Comparison of ENCODE assay signal across 8 mouse cellular contexts in the genomic region with DNA sequence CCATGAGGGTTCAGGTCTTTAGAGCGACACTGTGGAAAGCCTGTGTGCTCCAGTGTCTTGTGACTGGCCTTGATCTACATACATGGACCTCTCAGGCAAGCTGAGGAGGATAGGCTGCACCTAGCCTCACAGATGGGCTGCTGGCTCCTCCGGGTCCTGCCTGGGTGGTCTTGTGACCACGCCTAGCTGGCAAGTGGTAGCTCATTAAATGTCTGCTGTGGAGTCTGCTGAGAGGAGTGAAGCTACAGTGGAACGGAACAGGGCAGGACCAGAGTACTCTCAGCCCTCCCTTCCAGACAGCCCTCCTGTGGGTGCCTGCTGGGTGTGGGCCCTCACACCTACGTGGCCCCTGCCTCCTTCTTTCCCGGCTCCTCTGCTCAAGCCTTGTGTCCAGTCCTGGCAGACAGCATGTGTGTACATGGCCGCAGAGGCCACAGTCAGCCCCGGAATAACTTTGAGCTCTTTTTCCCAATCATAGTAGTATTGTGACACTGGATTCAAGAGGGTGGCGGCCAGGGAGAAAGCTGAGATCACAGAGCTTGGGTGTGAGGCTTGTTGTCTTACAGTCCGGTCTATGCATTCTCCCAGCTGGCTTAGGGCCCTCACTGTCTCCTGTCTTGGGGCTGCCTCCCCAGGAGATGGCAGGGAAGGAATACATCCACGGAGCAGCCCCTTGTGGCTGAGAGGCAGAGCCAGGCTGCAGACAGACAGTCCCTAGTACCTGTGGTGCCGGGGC.
DNase-seq lines count a peak whose midpoint lies in the region; ATAC-seq and TF ChIP-seq lines count a peak whose summit lies in the region.
"Had no signal": no experiment of that assay in that cellular context is flagged by ENCODE, and none has a peak within 500 bp of the region (broad histone marks: within the 10 kb centered on the region; RNA-seq: fewer than 3 reads in every experiment).

No protein-coding gene starts in this region.

- H3K27ac ChIP-seq in heart, postnatal 0 days (ENCODE audit: low read depth) = peak overlapping the region; percentile 8; the same call in 1 of the 2 replicates
- H3K27ac ChIP-seq in heart, adult 2 months = no peak overlapping the region
- peak overlapping the region; percentile 44; the same call in 1 of the 2 replicates for H3K27ac ChIP-seq in spleen, adult 2 months (ENCODE audit: insufficient read depth, low read length)
- no peak overlapping the region for H3K27ac ChIP-seq in intestine, postnatal 0 days (ENCODE audit: low read depth, low read length)

- no peaks in the 10 kb centered on the region for H3K9me3 ChIP-seq in heart, postnatal 0 days (replicated peaks; ENCODE audit: control insufficient read depth, low read length)
- no peaks in the 10 kb centered on the region for H3K9me3 ChIP-seq in intestine, postnatal 0 days (ENCODE audit: control insufficient read depth)

- no peak for ATAC-seq in heart, postnatal 0 days (ENCODE audit: insufficient read depth, low read depth)
- ATAC-seq in intestine, postnatal 0 days = no peak
- no peak for ATAC-seq in inflammation-experienced regulatory T-cells, adult 6 months

- no peak overlapping the region for H3K4me3 ChIP-seq in heart, postnatal 0 days (ENCODE audit: low read depth, low read length)
- no peak overlapping the region for H3K4me3 ChIP-seq in heart, adult 2 months
- no peak overlapping the region for H3K4me3 ChIP-seq in spleen, adult 2 months (ENCODE audit: extremely low read depth, insufficient read depth, insufficient read length)
- no peak overlapping the region for H3K4me3 ChIP-seq in intestine, postnatal 0 days (ENCODE audit: low read depth, low read length)

- no peak for TF ChIP-seq CTCF in heart, postnatal 0 days (IDR thresholded peaks at IDR 0.05; ENCODE audit: low read depth)
- TF ChIP-seq CTCF in heart, adult 2 months (IDR thresholded peaks at IDR 0.05) = no peak
- no peak for TF ChIP-seq CTCF in spleen, adult 2 months (IDR thresholded peaks at IDR 0.05; ENCODE audit: extremely low read depth, insufficient read depth, insufficient read length, insufficient replicate concordance)
- TF ChIP-seq CTCF in intestine, postnatal 0 days (IDR thresholded peaks at IDR 0.05; ENCODE audit: low read depth) = peak; percentile 33; the same call in 1 of the 2 replicates

- no peak for DNase-seq in heart, postnatal 0 days (ENCODE audit: low spot score)
- no peak for DNase-seq in heart, adult 2 months
- DNase-seq in spleen, adult 2 months (ENCODE audit: low read depth in 1 of 2, low spot score in 2 of 2) = no peak
- DNase-seq in spleen, postnatal 4 days (ENCODE audit: low spot score in 2 of 2) = no peak
- no peak for DNase-seq in T-cell, adult 2 months (ENCODE audit: low spot score)
- DNase-seq: gastrocnemius, postnatal 10 days had no signal

- H3K36me3 ChIP-seq in heart, postnatal 0 days (replicated peaks; ENCODE audit: control insufficient read depth, insufficient read depth, low read length) = peaks cover 58% of the 10 kb centered on the region
- peaks cover 2% of the 10 kb centered on the region; the same call in 1 of the 2 replicates for H3K36me3 ChIP-seq in heart, adult 2 months (ENCODE audit: control insufficient read depth, insufficient read depth, low read length)
- H3K36me3 ChIP-seq in spleen, adult 2 months (ENCODE audit: control insufficient read depth, insufficient read depth, low read length) = no peaks in the 10 kb centered on the region
- H3K36me3 ChIP-seq in intestine, postnatal 0 days (ENCODE audit: control insufficient read depth, insufficient read depth) = peaks cover 89% of the 10 kb centered on the region

- H3K79me2 ChIP-seq in heart, adult 2 months (replicated peaks; ENCODE audit: control insufficient read depth, insufficient read depth, low read length) = no peaks in the 10 kb centered on the region

- intact Hi-C loops in heart, adult 2 months (cut with DNase I) = no loop called here

- no peak for TF ChIP-seq EP300 in heart, postnatal 0 days (IDR thresholded peaks at IDR 0.05; ENCODE audit: low read depth)
- TF ChIP-seq EP300 in heart, adult 2 months (IDR thresholded peaks at IDR 0.05; ENCODE audit: insufficient read depth, low read depth, low read length) = no peak

- 65% methylated on average over 12 of the region's 12 CpGs for WGBS in heart, postnatal 0 days
- 76% methylated on average over 12 of the region's 12 CpGs for WGBS in heart, adult 2 months
- WGBS in spleen, adult 2 months = 88% methylated on average over 12 of the region's 12 CpGs
- 61% methylated on average over 12 of the region's 12 CpGs for WGBS in intestine, postnatal 0 days

- H3K9ac ChIP-seq in heart, postnatal 0 days (replicated peaks; ENCODE audit: low read depth, low read length) = no peak overlapping the region
- H3K9ac ChIP-seq in heart, adult 2 months (ENCODE audit: low read depth, low read length) = no peak overlapping the region
- no peak overlapping the region for H3K9ac ChIP-seq in intestine, postnatal 0 days (ENCODE audit: low read depth, low read length)

- peaks cover 30% of the 10 kb centered on the region for H3K4me1 ChIP-seq in heart, postnatal 0 days (ENCODE audit: control insufficient read depth, insufficient read depth)
- peaks cover 11% of the 10 kb centered on the region for H3K4me1 ChIP-seq in heart, adult 2 months (ENCODE audit: control insufficient read depth, insufficient read depth, low read length)
- H3K4me1 ChIP-seq in spleen, adult 2 months (ENCODE audit: control insufficient read depth, insufficient read depth, insufficient read length) = peaks cover 1% of the 10 kb centered on the region; the same call in 1 of the 2 replicates
- H3K4me1 ChIP-seq in intestine, postnatal 0 days (replicated peaks; ENCODE audit: control insufficient read depth, insufficient read depth, low read length) = peaks cover 3% of the 10 kb centered on the region; the same call in 1 of the 2 replicates

- no peaks in the 10 kb centered on the region for H3K27me3 ChIP-seq in heart, postnatal 0 days (ENCODE audit: control insufficient read depth, insufficient read depth, low read length)
- H3K27me3 ChIP-seq in heart, adult 2 months (ENCODE audit: control insufficient read depth, insufficient read depth, low read length) = no peaks in the 10 kb centered on the region
- H3K27me3 ChIP-seq in spleen, adult 2 months (ENCODE audit: control insufficient read depth, insufficient read depth, low read length) = no peaks in the 10 kb centered on the region
- no peaks in the 10 kb centered on the region for H3K27me3 ChIP-seq in intestine, postnatal 0 days (replicated peaks; ENCODE audit: control insufficient read depth, insufficient read depth, low read length)

- no peak overlapping the region for H3K4me2 ChIP-seq in heart, postnatal 0 days (ENCODE audit: low read depth, low read length)
- no peak overlapping the region for H3K4me2 ChIP-seq in intestine, postnatal 0 days (replicated peaks; ENCODE audit: low read depth)

- TF ChIP-seq POLR2A in heart, adult 2 months (IDR thresholded peaks at IDR 0.05; ENCODE audit: insufficient read depth, low read depth, low read length) = no peak
- TF ChIP-seq POLR2A in spleen, adult 2 months (IDR thresholded peaks at IDR 0.05; ENCODE audit: low read depth, low read length) = no peak

Comparison
In these comparisons a context has a peak if more than half of its experiments do, and no peak if none do; other contexts are left out.
1. H3K27ac ChIP-seq: peak in heart, postnatal 0 days (single experiment) and spleen, adult 2 months (single experiment); none in heart, adult 2 months (single experiment) and intestine, postnatal 0 days (single experiment).